Mouse (Mus musculus) midbrain, embryonic 11.5 days (tissue): ENCODE measurements at regions not wholly inside any gene's neighbourhood (a gene's known extent, or its start where the extent isn't known, plus 50 kb on each side); places are given as distances from the start of the nearest gene placed in this dataset.

Experiments
- ATAC-seq: fragments of 200-750 bp; cut with Nextera tagmentation; 2 replicates; pipeline ENCODE4 v1.8.0; 2017; ENCODE audit warnings: moderate TSS enrichment, moderate library complexity; ENCODE audit not compliant: low FRiP score
- DNase-seq: peaks from one replicate; pipeline ENCODE4 v3.0.0; 2015; ENCODE audit warnings: low spot score; ENCODE audit errors: missing footprints
- H3K27ac ChIP-seq: fragments of 300-500 bp; sonication (generic); 2 replicates; pipeline ENCODE4 v1.5.1; 2014; ENCODE audit warnings: low read depth, low read length
- H3K27me3 ChIP-seq: fragments of 300-500 bp; sonication (generic); 2 replicates; pipeline ENCODE4 v1.6.1; 2014; ENCODE audit warnings: mild to moderate bottlenecking, low read length, moderate library complexity, mixed read lengths; ENCODE audit not compliant: control insufficient read depth, insufficient read depth
- H3K36me3 ChIP-seq: fragments of 300-500 bp; sonication (generic); 2 replicates; pipeline ENCODE4 v1.6.1; 2014; ENCODE audit warnings: mild to moderate bottlenecking, low read length, moderate library complexity, mixed read lengths; ENCODE audit not compliant: control insufficient read depth, insufficient read depth
- H3K4me1 ChIP-seq: fragments of 300-500 bp; sonication (generic); 2 replicates; pipeline ENCODE4 v1.6.1; 2014; ENCODE audit warnings: low read length; ENCODE audit not compliant: control insufficient read depth, insufficient read depth
- H3K4me2 ChIP-seq: fragments of 300-500 bp; sonication (generic); 2 replicates; pipeline ENCODE4 v1.6.1; 2014; ENCODE audit warnings: mild to moderate bottlenecking, moderate library complexity
- H3K4me3 ChIP-seq: fragments of 300-500 bp; sonication (generic); 2 replicates; pipeline ENCODE4 v1.5.1; 2014; ENCODE audit warnings: low read depth, low read length
- H3K9ac ChIP-seq: fragments of 300-500 bp; sonication (generic); 2 replicates; pipeline ENCODE4 v1.6.1; 2014; ENCODE audit warnings: low read length
- H3K9me3 ChIP-seq: fragments of 300-500 bp; sonication (generic); 2 replicates; pipeline ENCODE4 v1.6.1; 2016; ENCODE audit warnings: low read length; ENCODE audit not compliant: control insufficient read depth
- WGBS: fragments of 180-500 bp; shearing (Covaris S2); extraction: QIAGEN DNeasy Blood & Tissue Kit; methylation state at CpG from one replicate; pipeline ENCODE4 v1.1.7; 2014; 5-methylcytosine and 5-hydroxymethylcytosine counted together

DNA sequence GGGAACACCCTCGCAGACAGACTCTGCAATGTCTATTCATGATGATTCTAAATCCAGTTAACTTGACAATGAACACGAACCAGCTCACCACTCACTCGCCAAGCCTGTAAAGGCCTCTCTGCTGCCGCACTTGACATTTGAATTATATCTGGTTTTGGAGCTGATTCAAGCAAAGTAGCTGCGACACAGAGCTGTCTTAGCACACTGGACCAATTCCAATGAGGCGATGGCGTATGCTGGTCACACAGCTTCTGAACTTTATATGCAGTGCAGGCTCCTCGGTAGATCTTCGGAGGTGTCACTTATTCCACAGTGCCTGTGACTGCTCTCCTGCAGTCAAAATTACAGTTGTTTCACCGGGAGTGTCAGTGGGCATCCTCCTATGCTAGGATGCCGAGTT is 115.4 kb downstream of the Hhipl2 start:
- no peaks in the 10 kb centered on the region for H3K27me3 ChIP-seq
- no peak overlapping the region for H3K4me3 ChIP-seq
- H3K27ac ChIP-seq, result no peak overlapping the region
- H3K9me3 ChIP-seq, result no peaks in the 10 kb centered on the region
- DNase-seq (no peak), ATAC-seq (no peak)
- H3K36me3 ChIP-seq, result no peaks in the 10 kb centered on the region
- H3K4me1 ChIP-seq, result no peaks in the 10 kb centered on the region
- H3K4me2 ChIP-seq, result no peak overlapping the region
- no peak overlapping the region for H3K9ac ChIP-seq
- WGBS, result 91% methylated on average over 11 of the region's 11 CpGs

DNA sequence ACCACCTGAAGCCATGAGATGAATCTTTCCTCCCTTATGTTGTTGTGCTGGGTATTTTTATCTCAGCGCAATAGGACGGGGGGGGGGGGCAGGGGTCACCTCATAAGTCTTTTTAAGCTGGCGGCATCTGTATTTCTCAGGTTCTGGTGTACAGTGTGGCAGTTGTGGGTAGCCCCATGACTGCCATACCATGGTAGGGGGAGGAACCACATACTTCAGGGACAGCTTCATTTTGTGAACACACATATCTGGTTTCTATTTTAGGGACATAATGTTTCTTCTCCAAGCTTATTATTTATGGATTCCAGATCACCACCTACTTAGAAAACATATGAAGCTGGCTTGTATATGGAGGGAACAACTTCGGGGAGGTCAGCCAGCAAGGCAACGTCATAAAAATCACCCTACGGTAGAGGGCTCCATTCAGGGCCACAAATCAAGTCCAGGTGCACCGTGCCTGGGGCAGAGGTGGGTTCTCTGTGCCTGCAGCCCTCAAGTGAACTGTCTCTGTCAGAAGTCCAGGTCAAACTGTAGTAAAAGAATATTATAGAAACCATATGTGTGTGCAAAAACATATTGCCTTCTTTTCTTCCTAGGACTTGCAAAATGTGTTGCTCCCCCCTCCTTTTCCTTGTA is 130.9 kb downstream of the Hhipl2 start:
- ATAC-seq (no peak), DNase-seq (no peak)
- WGBS, result 82% methylated on average over 7 of the region's 7 CpGs
- no peak overlapping the region for H3K4me2 ChIP-seq
- no peak overlapping the region for H3K9ac ChIP-seq
- H3K4me3 ChIP-seq, result no peak overlapping the region
- no peaks in the 10 kb centered on the region for H3K36me3 ChIP-seq
- H3K27me3 ChIP-seq, result no peaks in the 10 kb centered on the region
- peaks cover 6% of the 10 kb centered on the region for H3K4me1 ChIP-seq
- no peak overlapping the region for H3K27ac ChIP-seq
- no peaks in the 10 kb centered on the region for H3K9me3 ChIP-seq

DNA sequence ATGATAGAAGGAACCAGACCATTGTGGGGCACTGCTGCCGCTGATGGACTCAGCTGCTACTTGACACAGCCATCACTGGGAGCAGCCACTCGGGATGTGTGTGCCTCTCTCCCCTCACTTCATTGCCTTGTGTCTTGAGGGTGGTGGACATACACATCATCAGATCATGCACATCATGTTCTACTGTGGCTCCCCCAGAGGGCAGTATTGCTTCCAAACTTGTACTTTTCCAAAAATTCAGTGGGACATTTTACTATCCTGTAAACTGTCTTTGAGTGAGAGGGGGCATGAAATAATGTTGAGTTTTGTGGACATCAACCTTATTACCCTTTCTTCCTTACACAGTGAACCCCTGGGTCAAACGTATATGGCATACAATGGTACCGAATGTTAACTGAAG is 134.6 kb downstream of the Hhipl2 start:
- H3K27ac ChIP-seq, result no peak overlapping the region
- DNase-seq, result no peak
- H3K4me1 ChIP-seq, result peaks cover 6% of the 10 kb centered on the region
- H3K36me3 ChIP-seq, result no peaks in the 10 kb centered on the region
- H3K9ac ChIP-seq, result no peak overlapping the region
- H3K4me3 ChIP-seq, result no peak overlapping the region
- no peaks in the 10 kb centered on the region for H3K9me3 ChIP-seq
- no peaks in the 10 kb centered on the region for H3K27me3 ChIP-seq
- no peak for ATAC-seq
- H3K4me2 ChIP-seq, result no peak overlapping the region
- 93% methylated on average over 4 of the region's 4 CpGs for WGBS

DNA sequence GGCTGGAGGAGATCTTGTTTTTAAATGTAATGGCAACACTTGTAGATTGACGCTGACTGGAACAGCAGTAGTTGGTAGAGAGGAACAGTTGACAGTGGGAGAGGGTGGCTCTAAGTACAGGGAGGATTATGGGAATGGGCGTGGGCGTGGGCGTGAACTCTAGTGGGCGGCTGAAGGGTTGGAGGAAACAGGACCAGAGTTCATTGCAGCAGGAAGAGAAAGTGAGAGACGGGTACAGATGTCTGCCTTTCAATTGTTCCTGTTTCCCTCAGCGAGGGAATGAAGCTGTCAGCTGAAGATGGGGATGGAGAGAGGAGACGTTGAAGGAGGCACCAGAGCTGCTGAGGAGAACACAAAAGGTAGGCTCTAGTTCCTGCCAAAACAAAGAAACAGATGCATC is 135.2 kb downstream of the Hhipl2 start:
- Histone ChIP-seq H3K9ac (no peak overlapping the region), H3K4me1 (peaks cover 6% of the 10 kb centered on the region), H3K27ac (no peak overlapping the region), H3K9me3 (no peaks in the 10 kb centered on the region), H3K4me3 (no peak overlapping the region), H3K36me3 (no peaks in the 10 kb centered on the region), H3K4me2 (no peak overlapping the region), H3K27me3 (no peaks in the 10 kb centered on the region)
- DNase-seq (no peak), ATAC-seq (no peak)
- 77% methylated on average over 8 of the region's 8 CpGs for WGBS

DNA sequence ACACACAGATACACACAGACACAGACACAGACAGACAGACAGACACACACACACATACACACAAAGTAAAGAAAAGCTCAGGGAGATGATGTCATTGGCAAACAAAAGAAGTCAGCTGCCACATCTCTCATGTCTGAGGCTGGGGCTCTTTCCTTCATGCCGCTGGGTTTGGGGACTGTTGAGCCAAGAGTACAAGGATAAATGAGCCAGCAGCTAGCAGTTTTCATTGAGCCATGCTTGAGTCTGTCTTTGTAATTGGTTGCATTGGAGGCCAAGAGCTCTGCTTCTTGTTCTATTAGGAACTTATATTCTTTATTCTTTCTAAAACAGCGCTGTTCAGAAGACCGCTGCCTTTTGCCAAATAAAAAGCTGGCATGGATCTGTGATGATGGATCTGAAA is 144.8 kb downstream of the Hhipl2 start:
- H3K9ac ChIP-seq, result no peak overlapping the region
- H3K27ac ChIP-seq, result no peak overlapping the region
- DNase-seq, result no peak
- no peaks in the 10 kb centered on the region for H3K27me3 ChIP-seq
- no peak overlapping the region for H3K4me2 ChIP-seq
- no peaks in the 10 kb centered on the region for H3K4me1 ChIP-seq
- H3K36me3 ChIP-seq, result no peaks in the 10 kb centered on the region
- ATAC-seq, result no peak
- 96% methylated on average over 3 of the region's 3 CpGs for WGBS
- no peak overlapping the region for H3K4me3 ChIP-seq
- no peaks in the 10 kb centered on the region for H3K9me3 ChIP-seq

DNA sequence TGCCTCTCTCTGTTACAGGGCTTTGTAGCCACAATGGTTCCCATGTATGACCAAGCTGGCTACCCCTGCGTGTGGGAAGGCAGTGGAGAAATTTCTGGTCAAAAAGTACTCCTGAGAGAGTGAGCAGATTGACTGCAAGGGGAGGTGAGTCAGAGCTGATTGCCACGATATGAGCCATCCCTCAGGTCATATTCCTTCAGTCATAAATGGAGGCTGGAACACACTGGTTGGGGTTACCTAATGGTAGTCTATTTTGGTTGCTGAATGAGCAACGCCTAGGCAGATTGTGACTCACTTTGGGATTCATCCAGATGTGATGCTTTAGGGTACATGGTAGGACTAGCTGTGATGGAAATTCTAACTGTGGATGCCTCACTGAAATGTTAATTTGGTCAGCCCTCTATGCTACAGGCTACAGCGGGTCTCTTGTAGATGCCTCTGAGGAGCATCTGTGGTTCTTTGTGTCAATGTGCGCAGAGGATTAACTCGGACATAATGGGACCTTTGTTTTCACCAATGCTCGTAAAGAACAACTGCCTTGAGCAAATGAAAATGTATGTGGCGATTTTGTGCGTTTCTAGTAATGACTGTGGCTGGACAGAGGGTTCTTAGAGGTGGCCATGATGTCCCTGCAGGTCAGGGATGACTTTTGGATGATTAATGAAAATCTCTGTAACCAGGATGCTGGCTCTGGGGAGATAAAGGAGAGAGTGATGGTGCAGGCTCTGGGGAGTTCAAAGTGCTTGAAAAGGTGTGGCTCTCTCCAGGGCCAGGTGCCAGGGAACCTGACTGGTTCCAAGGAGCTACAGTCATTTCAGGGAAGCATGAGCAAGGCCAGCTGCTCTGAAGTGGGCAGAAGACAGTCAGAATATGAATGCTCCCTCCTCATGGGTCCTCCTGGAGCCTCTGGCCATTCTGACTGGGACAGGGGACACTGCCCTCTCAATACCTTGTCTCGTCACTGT is 155.9 kb downstream of the Hhipl2 start:
- no peaks in the 10 kb centered on the region; the same call in 1 of the 2 replicates for H3K4me1 ChIP-seq
- no peaks in the 10 kb centered on the region for H3K27me3 ChIP-seq
- DNase-seq (no peak), ATAC-seq (no peak; the same call in 1 of the 2 replicates)
- H3K9ac ChIP-seq, result no peak overlapping the region
- H3K27ac ChIP-seq, result no peak overlapping the region
- H3K4me2 ChIP-seq, result no peak overlapping the region
- H3K4me3 ChIP-seq, result no peak overlapping the region
- H3K9me3 ChIP-seq, result no peaks in the 10 kb centered on the region
- no peaks in the 10 kb centered on the region for H3K36me3 ChIP-seq
- WGBS, result 58% methylated on average over 10 of the region's 10 CpGs

DNA sequence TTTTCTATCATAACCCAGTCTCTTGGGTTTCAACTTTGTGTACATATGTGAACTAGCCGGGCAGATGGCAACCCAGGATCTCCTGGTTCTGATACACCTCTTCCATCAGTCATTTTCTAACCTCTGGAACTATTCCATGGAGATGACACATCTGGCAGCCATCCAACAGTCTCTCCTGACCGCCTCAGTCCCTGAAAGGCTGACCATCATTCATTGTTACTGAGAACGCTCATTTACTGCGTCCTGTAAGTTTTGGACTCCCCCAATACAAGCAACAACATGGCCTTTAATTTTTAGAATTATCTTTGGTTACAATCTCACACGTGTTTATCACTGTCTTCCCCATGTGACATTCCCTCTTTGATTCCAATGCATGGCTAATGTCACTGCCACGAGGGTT is 166.8 kb downstream of the Hhipl2 start:
- 86% methylated on average over 6 of the region's 6 CpGs for WGBS
- Histone ChIP-seq H3K9ac (no peak overlapping the region), H3K27ac (no peak overlapping the region)

DNA sequence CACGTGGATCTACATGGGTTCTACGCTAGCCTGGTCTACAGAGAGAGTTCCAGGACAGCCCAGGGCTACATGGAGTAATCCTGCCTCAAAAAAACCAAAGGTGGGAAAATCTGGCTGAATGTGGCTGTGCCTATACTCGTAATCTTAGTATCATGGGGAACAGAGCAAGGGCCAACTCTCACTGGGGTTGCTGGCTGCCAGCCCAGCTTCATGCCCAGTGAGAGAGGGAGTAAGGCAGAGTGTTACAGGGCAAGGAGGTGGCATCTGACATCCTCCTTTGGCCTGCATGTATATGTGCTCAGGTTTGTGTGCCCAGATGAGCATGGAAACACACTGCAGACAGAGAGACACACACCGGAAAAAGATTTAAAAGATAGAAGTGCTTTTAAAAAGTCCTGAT is 168.4 kb downstream of the Hhipl2 start:
- no peaks in the 10 kb centered on the region for H3K27me3 ChIP-seq
- H3K9ac ChIP-seq, result no peak overlapping the region
- H3K27ac ChIP-seq, result no peak overlapping the region
- no peaks in the 10 kb centered on the region for H3K36me3 ChIP-seq
- ATAC-seq (no peak), DNase-seq (no peak)
- no peaks in the 10 kb centered on the region for H3K4me1 ChIP-seq
- no peaks in the 10 kb centered on the region for H3K9me3 ChIP-seq
- H3K4me3 ChIP-seq, result no peak overlapping the region
- H3K4me2 ChIP-seq, result no peak overlapping the region
- 86% methylated on average over 4 of the region's 4 CpGs for WGBS

More for the DNA sequence above, 166.8 kb downstream of the Hhipl2 start:
- ATAC-seq (no peak), DNase-seq (no peak)
- Histone ChIP-seq H3K4me2 (no peak overlapping the region), H3K9me3 (no peaks in the 10 kb centered on the region), H3K27me3 (no peaks in the 10 kb centered on the region), H3K4me3 (no peak overlapping the region), H3K36me3 (no peaks in the 10 kb centered on the region), H3K4me1 (no peaks in the 10 kb centered on the region)

DNA sequence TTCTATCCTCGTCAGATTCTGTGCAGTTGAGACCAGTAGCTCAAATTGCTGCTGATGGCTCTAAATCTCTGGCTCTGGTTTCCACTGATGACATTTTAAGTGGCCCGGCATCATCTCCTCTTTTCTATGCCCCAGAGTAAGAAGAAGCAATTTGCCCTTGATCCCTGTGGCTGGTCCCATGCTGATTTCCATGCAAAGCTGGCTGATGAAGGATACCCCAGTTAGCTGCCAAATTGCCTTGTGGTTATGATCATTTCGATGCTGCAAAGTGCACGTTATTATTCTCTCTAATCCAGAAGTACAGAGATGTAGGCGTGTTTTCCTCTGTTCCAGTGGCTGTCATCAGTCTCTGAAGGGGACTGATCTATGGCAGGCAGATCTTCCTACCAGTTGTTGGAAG is 177.3 kb downstream of the Hhipl2 start:
- H3K27ac ChIP-seq, result no peak overlapping the region
- H3K4me1 ChIP-seq, result no peaks in the 10 kb centered on the region
- 79% methylated on average over 5 of the region's 5 CpGs for WGBS
- H3K9ac ChIP-seq, result no peak overlapping the region
- ATAC-seq (no peak), DNase-seq (no peak)
- H3K9me3 ChIP-seq, result no peaks in the 10 kb centered on the region
- no peak overlapping the region for H3K4me2 ChIP-seq
- H3K27me3 ChIP-seq, result no peaks in the 10 kb centered on the region
- H3K4me3 ChIP-seq, result no peak overlapping the region
- no peaks in the 10 kb centered on the region for H3K36me3 ChIP-seq
